Mouse (Mus musculus) midbrain, postnatal 0 days (tissue): ENCODE data around the gene Cpsf4. TPM values are rescaled to one million over a fixed set of nuclear protein-coding genes. Genes with fewer than 3 reads are reported as not detected.
A peak's percentile ranks its signal among the peaks of the same experiment; 100 is the strongest.
"Not testable (repeated sequence)": the region's sequence is repeated elsewhere in the genome, so short reads cannot be mapped to it uniquely, and the experiment has no call there.

ENCODE experiments used
- ATAC-seq: fragments of 200-750 bp; cut with Nextera tagmentation; 2 replicates; pipeline ENCODE4 v1.8.0; 2017; ENCODE audit warnings: moderate number of reproducible peaks, mild to moderate bottlenecking, moderate TSS enrichment, moderate library complexity; ENCODE audit not compliant: low FRiP score
- DNase-seq: peaks from one replicate; pipeline ENCODE4 v3.0.0-alpha.2; 2015; ENCODE audit warnings: low spot score
- H3K27ac ChIP-seq: fragments of 300-500 bp; sonication (generic); 2 replicates; pipeline ENCODE4 v1.5.1; 2014; ENCODE audit warnings: low read depth, mild to moderate bottlenecking, low read length, mixed read lengths
- H3K27me3 ChIP-seq: fragments of 300-500 bp; sonication (generic); 2 replicates; pipeline ENCODE4 v1.6.1; 2014; ENCODE audit warnings: low read length, control low read depth, mixed read lengths; ENCODE audit not compliant: insufficient read depth
- H3K36me3 ChIP-seq: fragments of 300-500 bp; sonication (generic); 2 replicates; pipeline ENCODE4 v1.6.1; 2014; ENCODE audit warnings: low read length, control low read depth, mixed read lengths; ENCODE audit not compliant: insufficient read depth
- H3K4me1 ChIP-seq: fragments of 300-500 bp; sonication (generic); 2 replicates; pipeline ENCODE4 v1.6.1; 2014; ENCODE audit warnings: mild to moderate bottlenecking, control low read depth, antibody characterized with exemption, low read length, mixed read lengths; ENCODE audit not compliant: insufficient read depth
- H3K4me2 ChIP-seq: fragments of 300-500 bp; sonication (generic); 2 replicates; pipeline ENCODE4 v1.6.1; 2014; ENCODE audit warnings: low read depth, mild to moderate bottlenecking, low read length, mixed read lengths; ENCODE audit not compliant: poor library complexity, severe bottlenecking
- H3K4me3 ChIP-seq: fragments of 300-500 bp; sonication (generic); 2 replicates; pipeline ENCODE4 v1.5.1; 2014; ENCODE audit warnings: low read depth, mild to moderate bottlenecking, low read length, moderate library complexity
- H3K9ac ChIP-seq: fragments of 300-500 bp; sonication (generic); replicated peaks from 2 replicates; pipeline ENCODE4 v1.6.1; 2014; ENCODE audit warnings: mild to moderate bottlenecking, low read length, moderate library complexity, mixed read lengths; ENCODE audit not compliant: poor library complexity, severe bottlenecking
- H3K9me3 ChIP-seq: fragments of 300-500 bp; sonication (generic); 2 replicates; pipeline ENCODE4 v1.6.1; 2016; ENCODE audit warnings: low read length, control low read depth
- CTCF ChIP-seq: IDR thresholded peaks from 2 replicates; pipeline ENCODE4 v1.5.1; 2016; ENCODE audit warnings: antibody characterized with exemption, mild to moderate bottlenecking
- WGBS: fragments of 180-500 bp; shearing (Covaris S2); extraction: QIAGEN DNeasy Blood & Tissue Kit; methylation state at CpG from one replicate; pipeline ENCODE4 v1.1.7; 2014; 5-methylcytosine and 5-hydroxymethylcytosine counted together
- polyA plus RNA-seq: library from polyadenylated mRNA; unstranded; fragments of >200 nt; fragmentation: Nextera tagmentation; extraction: Ambion mirVana; gene quantifications from 2 replicates; pipeline ENCODE4 v1.2.1, GENCODE M21; 2015
- total RNA-seq: library from RNA; depleted of rRNA; stranded (reverse); fragments of >200 nt; gene quantifications from 2 replicates; pipeline ENCODE4 v1.2.3, GENCODE M21; 2014

The Cpsf4 gene
- total and polyA plus RNA-seq, 2 experiments from 2014 or later = 40.7 to 44.4 TPM

- Histone ChIP-seq H3K9me3 (no peaks in the 10 kb centered on the region), H3K9ac (no peak overlapping the region), H3K27ac (no peak overlapping the region), H3K4me3 (no peak overlapping the region), H3K27me3 (no peaks in the 10 kb centered on the region), H3K4me1 (no peaks in the 10 kb centered on the region), H3K36me3 (peaks cover 34% of the 10 kb centered on the region), H3K4me2 (no peak overlapping the region)
- 94% methylated on average over 9 of the region's 9 CpGs for WGBS
- no peak for DNase-seq
- TF ChIP-seq CTCF = no peak
- no peak for ATAC-seq
Measured at GRCm38 (mm10) chr5:145126580-145126979, 40.4 kb upstream of the Cpsf4 start.

GRCm38 (mm10) chr5:145129124-145129523, 37.9 kb upstream of the Cpsf4 start:
- no peaks in the 10 kb centered on the region for H3K9me3 ChIP-seq
- no peak for TF ChIP-seq CTCF
- no peaks in the 10 kb centered on the region for H3K27me3 ChIP-seq
- H3K4me2 ChIP-seq = no peak overlapping the region
- no peaks in the 10 kb centered on the region for H3K4me1 ChIP-seq
- WGBS = 92% methylated on average over 4 of the region's 4 CpGs
- ATAC-seq (no peak), DNase-seq (no peak)
- peaks cover 56% of the 10 kb centered on the region for H3K36me3 ChIP-seq
- H3K4me3 ChIP-seq = no peak overlapping the region
- H3K9ac ChIP-seq = no peak overlapping the region
- no peak overlapping the region for H3K27ac ChIP-seq

GRCm38 (mm10) chr5:145129773-145130172, 37.2 kb upstream of the Cpsf4 start:
- not testable (repeated sequence) for H3K4me3 ChIP-seq, H3K4me1 ChIP-seq, H3K9ac ChIP-seq, H3K27ac ChIP-seq, H3K4me2 ChIP-seq, ATAC-seq, H3K9me3 ChIP-seq, DNase-seq, H3K27me3 ChIP-seq
- peaks cover 60% of the 10 kb centered on the region for H3K36me3 ChIP-seq
- WGBS = 85% methylated on average over 4 of the region's 6 CpGs

GRCm38 (mm10) chr5:145130191-145130590, 36.8 kb upstream of the Cpsf4 start:
- Histone ChIP-seq H3K27me3 (no peaks in the 10 kb centered on the region), H3K9me3 (no peaks in the 10 kb centered on the region), H3K9ac (no peak overlapping the region), H3K4me1 (no peaks in the 10 kb centered on the region), H3K36me3 (peaks cover 63% of the 10 kb centered on the region), H3K27ac (no peak overlapping the region), H3K4me2 (no peak overlapping the region), H3K4me3 (no peak overlapping the region)
- TF ChIP-seq CTCF = no peak
- DNase-seq = no peak
- WGBS = 93% methylated on average over 11 of the region's 11 CpGs
- ATAC-seq = no peak

GRCm38 (mm10) chr5:145130995-145131394, 36.0 kb upstream of the Cpsf4 start:
- H3K27ac ChIP-seq = no peak overlapping the region
- H3K4me3 ChIP-seq = no peak overlapping the region
- H3K27me3 ChIP-seq = no peaks in the 10 kb centered on the region
- peaks cover 64% of the 10 kb centered on the region for H3K36me3 ChIP-seq
- DNase-seq (no peak), ATAC-seq (no peak)
- no peak overlapping the region for H3K9ac ChIP-seq
- no peaks in the 10 kb centered on the region for H3K9me3 ChIP-seq
- no peak for TF ChIP-seq CTCF
- no peak overlapping the region for H3K4me2 ChIP-seq
- H3K4me1 ChIP-seq = no peaks in the 10 kb centered on the region
- WGBS = 91% methylated on average over 3 of the region's 3 CpGs

GRCm38 (mm10) chr5:145133275-145133674, 33.7 kb upstream of the Cpsf4 start:
- H3K4me1 ChIP-seq, H3K4me3 ChIP-seq, H3K9ac ChIP-seq, ATAC-seq, H3K27ac ChIP-seq, H3K9me3 ChIP-seq, H3K4me2 ChIP-seq, H3K27me3 ChIP-seq, DNase-seq: not testable (repeated sequence)
- TF ChIP-seq CTCF = peak; percentile 34
- peaks cover 63% of the 10 kb centered on the region for H3K36me3 ChIP-seq
- 86% methylated on average over 6 of the region's 6 CpGs for WGBS
